Mouse (Mus musculus): ENCODE results near the gene Pcdh20.

Pcdh20 gene

GRCm38 (mm10) chr14:88470495-88471434 lies at the start of gene Pcdh20:
Gene Pcdh20 (minus strand): TSS chr14:88471396.
- no peak for DNase-seq

GRCm38 (mm10) chr14:88479909-88480308 lies 8.7 kb upstream of the Pcdh20 start:
- no peak for DNase-seq

- DNase-seq, result no peak
Measured at GRCm38 (mm10) chr14:88469956-88470355, 1.2 kb downstream of the Pcdh20 start.

- DNase-seq, result no peak
Measured at GRCm38 (mm10) chr14:88469361-88469760, 1.8 kb downstream of the Pcdh20 start.

- no peak for DNase-seq
Measured at GRCm38 (mm10) chr14:88466416-88466815, 4.8 kb downstream of the Pcdh20 start.

GRCm38 (mm10) chr14:88464356-88464755 lies 6.8 kb downstream of the Pcdh20 start:
- DNase-seq, result no peak

- no peak for DNase-seq
Measured at GRCm38 (mm10) chr14:88463357-88463756, 7.8 kb downstream of the Pcdh20 start.

- DNase-seq, result no peak
Measured at GRCm38 (mm10) chr14:88462944-88463343, 8.3 kb downstream of the Pcdh20 start.

GRCm38 (mm10) chr14:88460705-88461104 lies 10.5 kb downstream of the Pcdh20 start:
- no peak for DNase-seq

GRCm38 (mm10) chr14:88443304-88443703 lies 27.9 kb downstream of the Pcdh20 start:
- DNase-seq, result no peak

GRCm38 (mm10) chr14:88429393-88429792 lies 41.8 kb downstream of the Pcdh20 start:
- DNase-seq, result no peak

- DNase-seq, result no peak
Measured at GRCm38 (mm10) chr14:88427370-88427769, 43.8 kb downstream of the Pcdh20 start.
